17 mouse cellular contexts compared by ENCODE assay signal in the genomic region with DNA sequence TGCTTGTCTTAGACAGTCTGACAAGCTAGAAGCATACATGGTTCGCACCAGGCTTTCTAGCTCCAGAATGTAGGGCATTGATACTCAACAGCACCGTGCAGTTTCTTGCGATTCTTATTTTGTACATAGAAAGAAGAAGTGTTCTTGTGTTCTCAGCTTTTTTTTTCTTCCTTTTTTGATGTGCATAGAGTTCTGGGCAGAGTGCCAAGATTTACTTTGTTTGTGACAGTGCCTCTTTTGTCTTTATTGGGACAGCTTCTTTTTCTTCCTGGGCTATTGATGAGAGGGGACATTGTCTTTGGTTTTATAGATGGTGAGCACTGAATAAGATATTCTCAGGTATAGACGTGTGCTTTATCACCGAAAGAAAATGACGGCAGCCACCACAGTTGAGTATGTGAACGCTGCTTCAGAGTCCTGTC.
A peak's percentile ranks its signal among the peaks of the same experiment; 100 is the strongest.
DNase-seq lines count a peak whose midpoint lies in the region; ATAC-seq lines count a peak whose summit lies in the region.
"Had no signal": no experiment of that assay in that cellular context is flagged by ENCODE, and none has a peak within 500 bp of the region (broad histone marks: within the 10 kb centered on the region; RNA-seq: fewer than 3 reads in every experiment).

No protein-coding gene starts in this region.

- whole genome bisulfite sequencing in embryonic facial prominence, embryonic 14.5 days = 64% methylated on average over 7 of the region's 7 CpGs
- WGBS in embryonic facial prominence, embryonic 10.5 days = 84% methylated on average over 7 of the region's 7 CpGs
- WGBS in neural tube, embryonic 11.5 days = 57% methylated on average over 7 of the region's 7 CpGs
- 24% methylated on average over 7 of the region's 7 CpGs for WGBS in neural tube, embryonic 15.5 days
- WGBS in hindbrain, embryonic 12.5 days = 44% methylated on average over 7 of the region's 7 CpGs

- H3K4me2 ChIP-seq in embryonic facial prominence, embryonic 14.5 days (ENCODE audit: low read depth, low read length) = no peak overlapping the region
- no peak overlapping the region for H3K4me2 ChIP-seq in neural tube, embryonic 11.5 days (ENCODE audit: low read depth)
- H3K4me2 ChIP-seq in neural tube, embryonic 15.5 days = no peak overlapping the region
- H3K4me2 ChIP-seq in hindbrain, embryonic 12.5 days (replicated peaks) = no peak overlapping the region
- H3K4me2 ChIP-seq: intestine, embryonic 15.5 days; lung, embryonic 15.5 days had no signal

- no peak overlapping the region for H3K9ac ChIP-seq in embryonic facial prominence, embryonic 14.5 days (ENCODE audit: low read depth, low read length)
- no peak overlapping the region for H3K9ac ChIP-seq in neural tube, embryonic 11.5 days (ENCODE audit: low read length)
- no peak overlapping the region for H3K9ac ChIP-seq in neural tube, embryonic 15.5 days (replicated peaks)
- H3K9ac ChIP-seq in hindbrain, embryonic 12.5 days = no peak overlapping the region
- H3K9ac ChIP-seq: intestine, embryonic 15.5 days; lung, embryonic 15.5 days had no signal

- no peak overlapping the region for H3K27ac ChIP-seq in embryonic facial prominence, embryonic 14.5 days (replicated peaks; ENCODE audit: low read depth, low read length)
- no peak overlapping the region for H3K27ac ChIP-seq in embryonic facial prominence, embryonic 10.5 days (replicated peaks)
- H3K27ac ChIP-seq in neural tube, embryonic 11.5 days (ENCODE audit: low read depth, low read length) = no peak overlapping the region
- H3K27ac ChIP-seq in neural tube, embryonic 15.5 days (replicated peaks) = no peak overlapping the region
- H3K27ac ChIP-seq in hindbrain, embryonic 12.5 days = no peak overlapping the region
- H3K27ac ChIP-seq: intestine, embryonic 15.5 days; limb, embryonic 10.5 days; lung, embryonic 15.5 days had no signal

- peak; percentile 38 for DNase-seq in embryonic facial prominence, embryonic 14.5 days (ENCODE audit: low spot score)
- no peak for DNase-seq in embryonic facial prominence, embryonic 10.5 days (ENCODE audit: low spot score)
- no peak for DNase-seq in neural tube, embryonic 11.5 days (ENCODE audit: low spot score)
- DNase-seq in retina, embryonic 14.5 days (ENCODE audit: low spot score) = peak; percentile 10
- DNase-seq in MN1 (ENCODE audit: low spot score) = no peak
- no peak for DNase-seq in T-cell, adult 2 months (ENCODE audit: low spot score)
- DNase-seq: adrenal gland, postnatal 25 days; B cell, adult 2 months; cerebellum, adult 2 months; gastrocnemius, postnatal 36 days had no signal

- H3K4me1 ChIP-seq in embryonic facial prominence, embryonic 14.5 days (ENCODE audit: control insufficient read depth, insufficient read depth, low read length) = no peaks in the 10 kb centered on the region
- no peaks in the 10 kb centered on the region for H3K4me1 ChIP-seq in embryonic facial prominence, embryonic 10.5 days
- no peaks in the 10 kb centered on the region for H3K4me1 ChIP-seq in neural tube, embryonic 11.5 days (ENCODE audit: control insufficient read depth, insufficient read depth, low read length)
- H3K4me1 ChIP-seq in neural tube, embryonic 15.5 days = no peaks in the 10 kb centered on the region
- H3K4me1 ChIP-seq in hindbrain, embryonic 12.5 days = no peaks in the 10 kb centered on the region
- H3K4me1 ChIP-seq: intestine, embryonic 15.5 days; limb, embryonic 10.5 days; lung, embryonic 15.5 days had no signal

- no peak for ATAC-seq in embryonic facial prominence, embryonic 14.5 days (ENCODE audit: low read depth)
- peak; percentile 68; the same call in 1 of the 2 replicates for ATAC-seq in neural tube, embryonic 11.5 days (ENCODE audit: insufficient read depth, low FRiP score, low TSS enrichment)
- ATAC-seq in neural tube, embryonic 15.5 days (ENCODE audit: low FRiP score) = no peak
- peak; percentile 74 for ATAC-seq in hindbrain, embryonic 12.5 days (ENCODE audit: low FRiP score)
- ATAC-seq: intestine, embryonic 15.5 days; Patski had no signal

- H3K4me3 ChIP-seq in embryonic facial prominence, embryonic 14.5 days (ENCODE audit: low read depth, low read length) = no peak overlapping the region
- H3K4me3 ChIP-seq in embryonic facial prominence, embryonic 10.5 days = no peak overlapping the region
- H3K4me3 ChIP-seq in neural tube, embryonic 11.5 days (ENCODE audit: low read depth, low read length) = no peak overlapping the region
- no peak overlapping the region for H3K4me3 ChIP-seq in neural tube, embryonic 15.5 days (replicated peaks)
- no peak overlapping the region for H3K4me3 ChIP-seq in hindbrain, embryonic 12.5 days
- H3K4me3 ChIP-seq: intestine, embryonic 15.5 days; limb, embryonic 10.5 days; lung, embryonic 15.5 days; myocyte had no signal

- H3K27me3 ChIP-seq in embryonic facial prominence, embryonic 14.5 days (replicated peaks; ENCODE audit: control insufficient read depth, insufficient read depth, low read length) = no peaks in the 10 kb centered on the region
- no peaks in the 10 kb centered on the region for H3K27me3 ChIP-seq in embryonic facial prominence, embryonic 10.5 days (replicated peaks; ENCODE audit: low read depth, poor library complexity, severe bottlenecking)
- H3K27me3 ChIP-seq in neural tube, embryonic 11.5 days (ENCODE audit: control insufficient read depth, insufficient read depth, low read length) = no peaks in the 10 kb centered on the region
- no peaks in the 10 kb centered on the region for H3K27me3 ChIP-seq in neural tube, embryonic 15.5 days (replicated peaks)
- H3K27me3 ChIP-seq in hindbrain, embryonic 12.5 days = no peaks in the 10 kb centered on the region
- H3K27me3 ChIP-seq: intestine, embryonic 15.5 days; lung, embryonic 15.5 days; Patski had no signal

- H3K9me3 ChIP-seq in embryonic facial prominence, embryonic 14.5 days (ENCODE audit: control insufficient read depth, low read length) = no peaks in the 10 kb centered on the region
- no peaks in the 10 kb centered on the region for H3K9me3 ChIP-seq in embryonic facial prominence, embryonic 10.5 days
- no peaks in the 10 kb centered on the region for H3K9me3 ChIP-seq in neural tube, embryonic 11.5 days (ENCODE audit: control insufficient read depth, low read length)
- H3K9me3 ChIP-seq in neural tube, embryonic 15.5 days (replicated peaks) = no peaks in the 10 kb centered on the region
- no peaks in the 10 kb centered on the region for H3K9me3 ChIP-seq in hindbrain, embryonic 12.5 days (replicated peaks)
- H3K9me3 ChIP-seq: intestine, embryonic 15.5 days; limb, embryonic 10.5 days; lung, embryonic 15.5 days had no signal

- H3K36me3 ChIP-seq in embryonic facial prominence, embryonic 14.5 days (ENCODE audit: control insufficient read depth, insufficient read depth, low read length) = no peaks in the 10 kb centered on the region
- no peaks in the 10 kb centered on the region for H3K36me3 ChIP-seq in embryonic facial prominence, embryonic 10.5 days (replicated peaks)
- no peaks in the 10 kb centered on the region for H3K36me3 ChIP-seq in neural tube, embryonic 11.5 days (ENCODE audit: control insufficient read depth, insufficient read depth, low read length)
- H3K36me3 ChIP-seq in neural tube, embryonic 15.5 days = no peaks in the 10 kb centered on the region
- no peaks in the 10 kb centered on the region for H3K36me3 ChIP-seq in hindbrain, embryonic 12.5 days
- H3K36me3 ChIP-seq: intestine, embryonic 15.5 days; limb, embryonic 10.5 days; lung, embryonic 15.5 days had no signal

Comparison
In these comparisons a context has a peak if more than half of its experiments do, and no peak if none do; other contexts are left out.
1. ATAC-seq: peak in neural tube, embryonic 11.5 days (single experiment) and hindbrain, embryonic 12.5 days (single experiment); none in embryonic facial prominence, embryonic 14.5 days (single experiment) and neural tube, embryonic 15.5 days (single experiment).
2. DNase-seq: peak in embryonic facial prominence, embryonic 14.5 days (single experiment) and retina, embryonic 14.5 days (single experiment); none in embryonic facial prominence, embryonic 10.5 days (single experiment), neural tube, embryonic 11.5 days (single experiment), MN1 (single experiment) and T-cell, adult 2 months (single experiment).